In the genomic region with DNA sequence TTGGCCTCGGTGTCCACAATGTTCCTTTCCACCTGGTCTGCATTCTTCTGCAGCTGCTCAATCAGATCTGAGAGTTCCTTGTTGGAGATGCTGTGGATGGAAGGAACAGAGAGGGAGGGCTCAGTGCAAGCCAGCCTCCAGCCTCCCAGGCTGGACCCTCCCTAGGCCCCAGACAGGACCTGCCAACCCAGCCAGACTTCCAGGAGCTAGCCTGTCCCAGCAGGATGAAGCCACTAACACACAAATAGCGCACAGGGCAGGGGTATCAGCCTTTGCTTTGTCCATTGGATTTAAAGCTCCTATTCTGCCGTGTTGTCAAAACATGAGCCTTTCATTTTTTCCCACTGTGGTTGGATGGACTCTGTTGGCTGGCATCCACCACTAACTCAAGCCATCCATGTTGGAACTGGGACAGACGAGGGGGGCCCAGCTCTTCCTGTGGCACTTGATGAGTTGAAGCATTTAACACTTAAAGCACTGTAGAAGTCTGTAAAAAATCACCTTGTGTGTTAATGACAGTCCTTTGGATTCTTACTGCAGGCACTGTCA, we compare ENCODE assay signal across 29 mouse cellular contexts. TPM values are rescaled to one million over a fixed set of nuclear protein-coding genes. Genes with fewer than 3 reads are reported as not detected.
DNase-seq lines count a peak whose midpoint lies in the region; ATAC-seq and TF ChIP-seq lines count a peak whose summit lies in the region.
"Had no signal": no experiment of that assay in that cellular context is flagged by ENCODE, and none has a peak within 500 bp of the region (broad histone marks: within the 10 kb centered on the region; RNA-seq: fewer than 3 reads in every experiment).

No protein-coding gene starts in this region.

- no peaks in the 10 kb centered on the region for H3K36me3 ChIP-seq in heart, embryonic 14.5 days (ENCODE audit: control insufficient read depth, insufficient read depth, low read length)
- no peaks in the 10 kb centered on the region; the same call in 1 of the 2 replicates for H3K36me3 ChIP-seq in lung, postnatal 0 days (ENCODE audit: insufficient read depth, low read length)
- H3K36me3 ChIP-seq in limb, embryonic 15.5 days = no peaks in the 10 kb centered on the region
- H3K36me3 ChIP-seq: forebrain, embryonic 15.5 days; hindbrain, embryonic 15.5 days; intestine, embryonic 15.5 days; limb, embryonic 12.5 days; liver, embryonic 13.5 days; midbrain, embryonic 13.5 days; neural tube, embryonic 13.5 days had no signal

- WGBS in heart, embryonic 14.5 days = 44% methylated on average over 4 of the region's 4 CpGs
- 52% methylated on average over 4 of the region's 4 CpGs for WGBS in lung, postnatal 0 days
- WGBS in limb, embryonic 15.5 days = 45% methylated on average over 4 of the region's 4 CpGs

- peaks cover 16 to 18% of the 10 kb centered on the region in 2 experiments for H3K4me1 ChIP-seq in heart, embryonic 14.5 days (ENCODE audit: control insufficient read depth in 2 of 2, insufficient read depth in 2 of 2, low read length in 2 of 2)
- no peaks in the 10 kb centered on the region; the same call in 1 of the 2 replicates for H3K4me1 ChIP-seq in lung, postnatal 0 days (ENCODE audit: insufficient read depth, low read depth, low read length)
- peaks cover 19% of the 10 kb centered on the region for H3K4me1 ChIP-seq in limb, embryonic 15.5 days
- H3K4me1 ChIP-seq: liver, embryonic 13.5 days; midbrain, embryonic 13.5 days had no signal

- peaks cover 3% of the 10 kb centered on the region; the same call in 1 of the 2 replicates for H3K9me3 ChIP-seq in heart, embryonic 14.5 days (ENCODE audit: control insufficient read depth, low read length)
- no peaks in the 10 kb centered on the region for H3K9me3 ChIP-seq in lung, postnatal 0 days (ENCODE audit: low read length)
- H3K9me3 ChIP-seq in limb, embryonic 15.5 days = no peaks in the 10 kb centered on the region
- H3K9me3 ChIP-seq: forebrain, embryonic 15.5 days; hindbrain, embryonic 15.5 days; intestine, embryonic 15.5 days; liver, embryonic 13.5 days; neural tube, embryonic 13.5 days had no signal

- intact Hi-C loops in heart, postnatal 25 days (cut with DNase I) = no loop called here

- peak overlapping the region in 1 of 2 experiments; percentile 0; a peak in 3 of 4 replicates for H3K27ac ChIP-seq in heart, embryonic 14.5 days (replicated peaks in 1 of 2; ENCODE audit: control insufficient read depth in 1 of 2, insufficient read depth in 1 of 2, low read depth in 2 of 2, low read length in 2 of 2)
- no peak overlapping the region for H3K27ac ChIP-seq in lung, postnatal 0 days (ENCODE audit: low read length)
- peak overlapping the region; percentile 62 for H3K27ac ChIP-seq in limb, embryonic 15.5 days
- H3K27ac ChIP-seq: forebrain, embryonic 15.5 days; hindbrain, embryonic 15.5 days; intestine, embryonic 15.5 days; layer of hippocampus, adult 2 months; limb, embryonic 12.5 days; liver, embryonic 13.5 days; midbrain, embryonic 13.5 days; neural tube, embryonic 13.5 days had no signal

- TF ChIP-seq CTCF in lung, postnatal 0 days (IDR thresholded peaks at IDR 0.05) = no peak

- no peak overlapping the region for H3K4me2 ChIP-seq in heart, embryonic 14.5 days (ENCODE audit: low read length)
- no peak overlapping the region for H3K4me2 ChIP-seq in lung, postnatal 0 days (replicated peaks; ENCODE audit: low read depth, low read length)
- H3K4me2 ChIP-seq in limb, embryonic 15.5 days = no peak overlapping the region
- H3K4me2 ChIP-seq: forebrain, embryonic 15.5 days; hindbrain, embryonic 15.5 days; intestine, embryonic 15.5 days; limb, embryonic 12.5 days; liver, embryonic 13.5 days; midbrain, embryonic 13.5 days; neural tube, embryonic 13.5 days had no signal

- H3K9ac ChIP-seq in heart, embryonic 14.5 days (ENCODE audit: low read length) = no peak overlapping the region
- no peak overlapping the region for H3K9ac ChIP-seq in lung, postnatal 0 days (replicated peaks; ENCODE audit: low read depth)
- no peak overlapping the region for H3K9ac ChIP-seq in limb, embryonic 15.5 days
- H3K9ac ChIP-seq: forebrain, embryonic 15.5 days; hindbrain, embryonic 15.5 days; intestine, embryonic 15.5 days; limb, embryonic 12.5 days; liver, embryonic 13.5 days; midbrain, embryonic 13.5 days; neural tube, embryonic 13.5 days had no signal

- no peaks in the 10 kb centered on the region for H3K27me3 ChIP-seq in heart, embryonic 14.5 days (ENCODE audit: control insufficient read depth, insufficient read depth, low read length)
- H3K27me3 ChIP-seq in lung, postnatal 0 days (replicated peaks; ENCODE audit: insufficient read depth, low read length) = no peaks in the 10 kb centered on the region
- peaks cover 4% of the 10 kb centered on the region; the same call in 1 of the 2 replicates for H3K27me3 ChIP-seq in limb, embryonic 15.5 days
- H3K27me3 ChIP-seq: forebrain, embryonic 15.5 days; hindbrain, embryonic 15.5 days; intestine, embryonic 15.5 days; limb, embryonic 12.5 days; liver, embryonic 13.5 days; midbrain, embryonic 13.5 days; neural tube, embryonic 13.5 days had no signal

- no peak overlapping the region for H3K4me3 ChIP-seq in heart, embryonic 14.5 days (ENCODE audit: control insufficient read depth in 1 of 2, insufficient read depth in 1 of 2, low read depth in 1 of 2, low read length in 2 of 2)
- H3K4me3 ChIP-seq in lung, postnatal 0 days (ENCODE audit: low read depth, low read length) = no peak overlapping the region
- H3K4me3 ChIP-seq in limb, embryonic 15.5 days = no peak overlapping the region
- H3K4me3 ChIP-seq: erythroblast, embryonic 14.5 days; forebrain, embryonic 15.5 days; hindbrain, embryonic 15.5 days; intestine, embryonic 15.5 days; layer of hippocampus, adult 2 months; limb, embryonic 12.5 days; liver, embryonic 13.5 days; megakaryocyte, embryonic 14.5 days; midbrain, embryonic 13.5 days; neural tube, embryonic 13.5 days had no signal

- ATAC-seq in heart, embryonic 14.5 days (ENCODE audit: insufficient number of reproducible peaks, insufficient read depth, low FRiP score, low read depth) = peak; percentile 33; the same call in 1 of the 2 replicates
- ATAC-seq in lung, postnatal 0 days = no peak; the same call in 1 of the 2 replicates
- ATAC-seq in limb, embryonic 15.5 days (ENCODE audit: insufficient number of reproducible peaks, low FRiP score, low TSS enrichment, low read depth) = no peak
- ATAC-seq: forebrain, embryonic 15.5 days; intestine, embryonic 15.5 days; midbrain, embryonic 13.5 days had no signal

- peak; percentile 33 to 38 for DNase-seq in cerebellum, postnatal 14 days
- no peak for DNase-seq in cerebellum, adult 11-12 months
- no peak for DNase-seq in heart, postnatal 25 days (ENCODE audit: low spot score)
- peak; percentile 36 for DNase-seq in lung, postnatal 10 days
- DNase-seq in lung, postnatal 0 days (ENCODE audit: low spot score) = no peak
- DNase-seq in thymus, postnatal 4 days = no peak
- DNase-seq: adrenal gland, adult 8-10 months; cerebellum, adult 2 months; gastrocnemius, postnatal 14 days; heart, adult 11 months; kidney, adult 9 months; kidney, postnatal 25 days; liver, embryonic 13.5 days; lung, adult 2 months; lung, postnatal 36 days; thymus, postnatal 14 days had no signal

- TF ChIP-seq EP300 in lung, postnatal 0 days (IDR thresholded peaks at IDR 0.05) = no peak

RNA-seq across cellular contexts. Expression of a gene that starts 19.1 kb away (rescaled TPM):
- 1.3 and 1.6 TPM in 2 replicates for polyA plus RNA-seq in heart, embryonic 14.5 days (2014; fragmentation: Nextera tagmentation; extraction: Ambion mirVana)
- 1 to 10 TPM; 3.8 to 5.0 TPM for total RNA-seq in heart, postnatal 25 days (2021)
- polyA plus RNA-seq in lung, postnatal 0 days (2015; fragmentation: Nextera tagmentation; extraction: Ambion mirVana) = 10.4 and 11.0 TPM in 2 replicates
- 72.6 and 79.3 TPM in 2 replicates for polyA plus RNA-seq in limb, embryonic 15.5 days (2015; fragmentation: Nextera tagmentation; extraction: Ambion mirVana)
- total RNA-seq: common myeloid progenitor, adult 5-6 weeks; hematopoietic stem cell, adult 5-6 weeks had no signal

RNA-seq across cellular contexts. Expression of a gene that starts 33.8 kb away (rescaled TPM):
- polyA plus RNA-seq in heart, embryonic 14.5 days (2014; fragmentation: Nextera tagmentation; extraction: Ambion mirVana) = 0.03 TPM in 1 of 2 replicates, not detected in the other
- total RNA-seq in heart, postnatal 25 days (2021) = under 1 TPM; 0.70 to 0.86 TPM
- polyA plus RNA-seq in lung, postnatal 0 days (2015; fragmentation: Nextera tagmentation; extraction: Ambion mirVana) = 0.20 and 0.27 TPM in 2 replicates
- polyA plus RNA-seq in limb, embryonic 15.5 days (2015; fragmentation: Nextera tagmentation; extraction: Ambion mirVana) = 0.09 and 0.29 TPM in 2 replicates
- total RNA-seq: common myeloid progenitor, adult 5-6 weeks; hematopoietic stem cell, adult 5-6 weeks had no signal
- polyA plus RNA-seq: erythroblast, embryonic 14.5 days; liver, embryonic 13.5 days had no signal

Comparison
In these comparisons a context has a peak if more than half of its experiments do, and no peak if none do; other contexts are left out.
1. DNase-seq: peak in cerebellum, postnatal 14 days (2 of 2) and lung, postnatal 10 days (single experiment); none in cerebellum, adult 11-12 months (single experiment), heart, postnatal 25 days (single experiment), lung, postnatal 0 days (single experiment) and thymus, postnatal 4 days (single experiment).